Comparison of ENCODE assay signal across 7 mouse cellular contexts in genomic region chr1:181150827-181151534, GRCm38 (mm10). TPM values are rescaled to one million over a fixed set of nuclear protein-coding genes. Genes with fewer than 3 reads are reported as not detected.
DNase-seq lines count a peak whose midpoint lies in the region; ATAC-seq lines count a peak whose summit lies in the region.

No protein-coding gene starts in this region.

- under 1% methylated on average over 59 of the region's 59 CpGs for WGBS in embryonic facial prominence, embryonic 10.5 days
- under 1% methylated on average over 43 of the region's 59 CpGs for WGBS in limb, embryonic 11.5 days
- WGBS in midbrain, embryonic 14.5 days: 1% methylated on average over 58 of the region's 59 CpGs

- H3K36me3 ChIP-seq in embryonic facial prominence, embryonic 10.5 days (replicated peaks): peaks cover 28% of the 10 kb centered on the region
- H3K36me3 ChIP-seq in limb, embryonic 11.5 days (ENCODE audit: control insufficient read depth, insufficient read depth, low read length): no peaks in the 10 kb centered on the region
- H3K36me3 ChIP-seq in midbrain, embryonic 14.5 days (ENCODE audit: control insufficient read depth, insufficient read depth, low read length): no peaks in the 10 kb centered on the region

- H3K9ac ChIP-seq in limb, embryonic 11.5 days (ENCODE audit: low read length): peak overlapping the region; percentile 92
- H3K9ac ChIP-seq in midbrain, embryonic 14.5 days (replicated peaks; ENCODE audit: low read length): peak overlapping the region; percentile 94

- peak overlapping the region; percentile 95 for H3K27ac ChIP-seq in embryonic facial prominence, embryonic 10.5 days (replicated peaks)
- H3K27ac ChIP-seq in limb, embryonic 11.5 days (replicated peaks; ENCODE audit: low read depth, low read length): 0 out of 2 replicates have a peak overlapping the region, but pooled peaks have one; percentile 2
- H3K27ac ChIP-seq in midbrain, embryonic 14.5 days (replicated peaks; ENCODE audit: low read depth, low read length): peak overlapping the region; percentile 89

- peak overlapping the region; percentile 98 for H3K4me3 ChIP-seq in embryonic facial prominence, embryonic 10.5 days
- peak overlapping the region; percentile 88 for H3K4me3 ChIP-seq in limb, embryonic 11.5 days (ENCODE audit: low read depth, low read length)
- H3K4me3 ChIP-seq in midbrain, embryonic 14.5 days (replicated peaks; ENCODE audit: low read depth, low read length): peak overlapping the region; percentile 98

- H3K27me3 ChIP-seq in embryonic facial prominence, embryonic 10.5 days (replicated peaks; ENCODE audit: low read depth, poor library complexity, severe bottlenecking): no peaks in the 10 kb centered on the region
- H3K27me3 ChIP-seq in limb, embryonic 11.5 days (ENCODE audit: control insufficient read depth, insufficient read depth, low read length): no peaks in the 10 kb centered on the region
- H3K27me3 ChIP-seq in midbrain, embryonic 14.5 days (ENCODE audit: control insufficient read depth, insufficient read depth, low read length): no peaks in the 10 kb centered on the region

- peaks cover 15% of the 10 kb centered on the region for H3K4me1 ChIP-seq in embryonic facial prominence, embryonic 10.5 days
- H3K4me1 ChIP-seq in limb, embryonic 11.5 days (ENCODE audit: control insufficient read depth, insufficient read depth, low read length): no peaks in the 10 kb centered on the region
- peaks cover 12% of the 10 kb centered on the region for H3K4me1 ChIP-seq in midbrain, embryonic 14.5 days (ENCODE audit: control insufficient read depth, insufficient read depth, low read length)

- peak overlapping the region; percentile 70 for H3K4me2 ChIP-seq in limb, embryonic 11.5 days (ENCODE audit: low read depth, severe bottlenecking)
- peak overlapping the region; percentile 75 for H3K4me2 ChIP-seq in midbrain, embryonic 14.5 days (ENCODE audit: low read length)

- H3K9me3 ChIP-seq in embryonic facial prominence, embryonic 10.5 days: no peaks in the 10 kb centered on the region
- H3K9me3 ChIP-seq in limb, embryonic 11.5 days (ENCODE audit: control insufficient read depth, low read length): no peaks in the 10 kb centered on the region
- H3K9me3 ChIP-seq in midbrain, embryonic 14.5 days (ENCODE audit: control insufficient read depth, low read length): no peaks in the 10 kb centered on the region

- ATAC-seq in limb, embryonic 11.5 days (ENCODE audit: insufficient number of reproducible peaks, low FRiP score, low TSS enrichment, low read depth): peak; percentile 86
- ATAC-seq in midbrain, embryonic 14.5 days (ENCODE audit: low FRiP score, low TSS enrichment): peak; percentile 92

- peak; percentile 93 for DNase-seq in adrenal gland, postnatal 10 days
- DNase-seq in embryonic facial prominence, embryonic 10.5 days (ENCODE audit: low spot score): peak; percentile 91
- DNase-seq in heart, adult 11 months: peak; percentile 99
- DNase-seq in kidney, adult 18-20 months: peak; percentile 88
- DNase-seq in limb, embryonic 11.5 days (ENCODE audit: low spot score): peak; percentile 95
- peak; percentile 97 for DNase-seq in midbrain, embryonic 14.5 days
- DNase-seq in spleen, adult 18-20 months: peak; percentile 80 to 88

RNA-seq across cellular contexts. Expression of gene Cnih4, which starts 6.5 kb away (rescaled TPM):
- total RNA-seq in adrenal gland, postnatal 10 days (2021): 10 to 100 TPM; 38.1 to 40.9 TPM
- 111 and 121 TPM in 2 replicates for polyA plus RNA-seq in embryonic facial prominence, embryonic 10.5 days (2016; fragmentation: Nextera tagmentation; extraction: Ambion mirVana)
- polyA plus RNA-seq in limb, embryonic 11.5 days (2014; fragmentation: Nextera tagmentation; extraction: Ambion mirVana): 81.8 and 89.4 TPM in 2 replicates
- polyA plus RNA-seq in midbrain, embryonic 14.5 days (2014; fragmentation: Nextera tagmentation; extraction: Ambion mirVana): 58.0 and 58.6 TPM in 2 replicates

RNA-seq across cellular contexts. Expression of gene Nvl, which starts 7.0 kb away (rescaled TPM):
- total RNA-seq in adrenal gland, postnatal 10 days (2021): 10 to 100 TPM; 14.4 to 20.6 TPM
- 45.2 and 49.5 TPM in 2 replicates for polyA plus RNA-seq in embryonic facial prominence, embryonic 10.5 days (2016; fragmentation: Nextera tagmentation; extraction: Ambion mirVana)
- 45.0 and 48.0 TPM in 2 replicates for polyA plus RNA-seq in limb, embryonic 11.5 days (2014; fragmentation: Nextera tagmentation; extraction: Ambion mirVana)
- polyA plus RNA-seq in midbrain, embryonic 14.5 days (2014; fragmentation: Nextera tagmentation; extraction: Ambion mirVana): 38.4 and 39.5 TPM in 2 replicates

Comparison
In these comparisons a context has a peak if more than half of its experiments do, and no peak if none do; other contexts are left out.
1. Peak in every context shown above with its lines: DNase-seq, ATAC-seq, H3K4me3 ChIP-seq and H3K27ac ChIP-seq.
2. H3K27ac ChIP-seq: peak in every context shown above with its lines; median percentile 95 in embryonic facial prominence, embryonic 10.5 days; 89 in midbrain, embryonic 14.5 days; 2 in limb, embryonic 11.5 days.